Mouse (Mus musculus) kidney, adult 2 months (tissue): ENCODE measurements around the gene Polr2h. TPM values are rescaled to one million over a fixed set of nuclear protein-coding genes. Genes with fewer than 3 reads are reported as not detected.

Experiments
- DNase-seq: peaks from one replicate; pipeline ENCODE4 v3.0.0; 2021
- H3K27ac ChIP-seq: fragments of 200-500 bp; 2 replicates; pipeline ENCODE4 v1.5.1; 2012; ENCODE audit warnings: low read depth, low read length, control low read depth, inconsistent platforms; ENCODE audit not compliant: insufficient read depth
- H3K27me3 ChIP-seq: fragments of 200-500 bp; replicated peaks from 2 replicates; pipeline ENCODE4 v1.6.1; 2012; ENCODE audit warnings: mild to moderate bottlenecking, moderate library complexity, low read length, inconsistent platforms; ENCODE audit not compliant: control insufficient read depth, insufficient read depth
- H3K36me3 ChIP-seq: fragments of 200-500 bp; 2 replicates; pipeline ENCODE4 v1.6.1; 2012; ENCODE audit warnings: mild to moderate bottlenecking, moderate library complexity, low read length, inconsistent platforms; ENCODE audit not compliant: control insufficient read depth, insufficient read depth
- H3K4me1 ChIP-seq: fragments of 200-500 bp; 2 replicates; pipeline ENCODE4 v1.6.1; 2011; ENCODE audit warnings: low read length; ENCODE audit not compliant: control insufficient read depth, insufficient read depth
- H3K4me3 ChIP-seq: fragments of 200-500 bp; 2 replicates; pipeline ENCODE4 v1.5.1; 2011; ENCODE audit warnings: mild to moderate bottlenecking, low read depth, low read length, control low read depth; ENCODE audit not compliant: insufficient read depth
- CTCF ChIP-seq: fragments of 200-500 bp; conservative IDR thresholded peaks from 2 replicates; pipeline ENCODE4 v1.5.1; 2011; ENCODE audit warnings: low read depth, mild to moderate bottlenecking, control low read depth, low read length, moderate library complexity, mixed read lengths; ENCODE audit not compliant: insufficient read depth, insufficient read length
- POLR2A ChIP-seq: fragments of 200-500 bp; IDR thresholded peaks from one replicate; pipeline ENCODE4 v1.6.1; 2011; ENCODE audit warnings: low read depth, low read length, control low read depth
- WGBS: fragments of 180-500 bp; shearing (Covaris S2); methylation state at CpG from one replicate; pipeline ENCODE4 v1.1.7; 2018; 5-methylcytosine and 5-hydroxymethylcytosine counted together
- polyA plus RNA-seq: library from polyadenylated mRNA; depleted of rRNA; stranded (reverse); fragments of >200 nt; gene quantifications from 2 replicates; pipeline ENCODE4 v1.2.3, GENCODE M21; 2012

Gene Polr2h
- polyA plus RNA-seq, 1 experiment, result 22.4 TPM

GRCm38 (mm10) chr16:20673706-20674303 is 43.7 kb upstream of the Polr2h start:
- H3K27me3 ChIP-seq, result no peaks in the 10 kb centered on the region
- 2% methylated on average over 14 of the region's 14 CpGs for WGBS
- peaks cover 5% of the 10 kb centered on the region for H3K36me3 ChIP-seq
- peaks cover 5% of the 10 kb centered on the region; the same call in 1 of the 2 replicates for H3K4me1 ChIP-seq
- peak overlapping the region; percentile 98 for H3K4me3 ChIP-seq
- TF ChIP-seq CTCF, result no peak
- TF ChIP-seq POLR2A, result no peak
- peak; percentile 79 for DNase-seq
- peak overlapping the region; percentile 67 for H3K27ac ChIP-seq

GRCm38 (mm10) chr16:20675213-20675612 is 42.3 kb upstream of the Polr2h start:
- Histone ChIP-seq H3K4me1 (peaks cover 5% of the 10 kb centered on the region; the same call in 1 of the 2 replicates), H3K27me3 (no peaks in the 10 kb centered on the region), H3K27ac (no peak overlapping the region), H3K36me3 (peaks cover 8% of the 10 kb centered on the region), H3K4me3 (no peak overlapping the region)
- no peak for TF ChIP-seq POLR2A
- no peak for TF ChIP-seq CTCF
- no peak for DNase-seq
- WGBS, result 81% methylated on average over 6 of the region's 6 CpGs

- Histone ChIP-seq H3K4me1 (peaks cover 5% of the 10 kb centered on the region; the same call in 1 of the 2 replicates), H3K27ac (no peak overlapping the region), H3K27me3 (no peaks in the 10 kb centered on the region), H3K4me3 (no peak overlapping the region), H3K36me3 (peaks cover 18% of the 10 kb centered on the region)
- TF ChIP-seq CTCF (no peak), POLR2A (no peak)
- DNase-seq, result no peak
- WGBS, result 79% methylated on average over 4 of the region's 4 CpGs
Measured at GRCm38 (mm10) chr16:20676702-20677101, 40.8 kb upstream of the Polr2h start.

- no peak for DNase-seq
- Histone ChIP-seq H3K4me1 (peaks cover 5% of the 10 kb centered on the region; the same call in 1 of the 2 replicates), H3K4me3 (no peak overlapping the region), H3K27ac (no peak overlapping the region), H3K27me3 (no peaks in the 10 kb centered on the region), H3K36me3 (peaks cover 21% of the 10 kb centered on the region)
- 78% methylated on average over 5 of the region's 5 CpGs for WGBS
- TF ChIP-seq CTCF (no peak), POLR2A (no peak)
Measured at GRCm38 (mm10) chr16:20677380-20677779, 40.1 kb upstream of the Polr2h start.

GRCm38 (mm10) chr16:20677974-20678675 is 39.3 kb upstream of the Polr2h start:
- DNase-seq, result peak; percentile 92
- 44% methylated on average over 10 of the region's 10 CpGs for WGBS
- Histone ChIP-seq H3K4me1 (peaks cover 5% of the 10 kb centered on the region; the same call in 1 of the 2 replicates), H3K27ac (no peak overlapping the region), H3K27me3 (no peaks in the 10 kb centered on the region), H3K4me3 (no peak overlapping the region), H3K36me3 (peaks cover 22% of the 10 kb centered on the region)
- TF ChIP-seq POLR2A (no peak), CTCF (no peak)

GRCm38 (mm10) chr16:20690774-20691173 is 26.7 kb upstream of the Polr2h start:
- peaks cover 17% of the 10 kb centered on the region for H3K36me3 ChIP-seq
- WGBS, result 76% methylated on average over 3 of the region's 3 CpGs

GRCm38 (mm10) chr16:20691617-20692016 is 25.8 kb upstream of the Polr2h start:
- peaks cover 14% of the 10 kb centered on the region for H3K36me3 ChIP-seq
- 48% methylated on average over 1 of the region's 1 CpGs for WGBS

More at GRCm38 (mm10) chr16:20690774-20691173, 26.7 kb upstream of the Polr2h start:
- Histone ChIP-seq H3K4me1 (no peaks in the 10 kb centered on the region), H3K27ac (no peak overlapping the region), H3K4me3 (no peak overlapping the region), H3K27me3 (no peaks in the 10 kb centered on the region)
- TF ChIP-seq CTCF, result no peak
- TF ChIP-seq POLR2A, result no peak
- DNase-seq, result no peak

More at GRCm38 (mm10) chr16:20691617-20692016, 25.8 kb upstream of the Polr2h start:
- no peak overlapping the region for H3K27ac ChIP-seq
- TF ChIP-seq CTCF, result no peak
- TF ChIP-seq POLR2A, result no peak
- DNase-seq, result no peak
- H3K4me1 ChIP-seq, result no peaks in the 10 kb centered on the region
- no peaks in the 10 kb centered on the region for H3K27me3 ChIP-seq
- no peak overlapping the region for H3K4me3 ChIP-seq
